Mouse (Mus musculus): ENCODE results near the gene Prok2. TPM values are rescaled to one million over a fixed set of nuclear protein-coding genes. Genes with fewer than 3 reads are reported as not detected.

Prok2 gene
- total and polyA plus RNA-seq, 2 experiments, result not detected

DNA sequence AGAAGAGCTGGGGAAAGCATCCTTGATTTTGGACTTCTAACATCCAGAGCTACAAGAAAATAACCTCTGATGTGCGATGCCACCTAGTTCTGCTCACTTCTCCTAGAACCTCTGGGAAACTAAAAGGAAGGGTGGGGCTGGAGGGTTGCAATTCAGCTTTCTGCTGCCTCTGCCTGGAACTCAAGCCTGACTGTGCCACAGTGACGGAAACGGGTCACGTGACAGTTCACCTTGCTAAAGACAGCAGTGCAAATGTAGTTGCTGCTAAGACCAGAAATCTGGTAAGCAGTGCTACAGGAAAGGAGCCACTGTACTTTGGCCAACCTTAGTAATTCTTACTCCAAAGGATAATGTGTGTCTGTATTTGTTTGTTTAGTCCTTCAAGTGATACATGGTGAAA, 3.7 kb upstream of the Prok2 start:
- no peak for TF ChIP-seq POLR2A (IDR thresholded peaks at IDR 0.05; ENCODE audit: extremely low read depth, insufficient read depth, low read length)
- TF ChIP-seq CTCF (IDR thresholded peaks at IDR 0.05; ENCODE audit: low read depth, low read length), result no peak
- DNase-seq (ENCODE audit: extremely low read depth, low read depth, low spot score), result no peak
- WGBS, result 85% methylated on average over 4 of the region's 4 CpGs
- Histone ChIP-seq H3K27me3 (ENCODE audit: control insufficient read depth, insufficient read depth, low read length) (peaks cover 10% of the 10 kb centered on the region), H3K36me3 (ENCODE audit: control insufficient read depth, insufficient read depth, low read length) (no peaks in the 10 kb centered on the region), H3K9ac (ENCODE audit: low read depth, low read length) (no peak overlapping the region), H3K4me3 (ENCODE audit: insufficient read depth, low read depth, low read length) (no peak overlapping the region), H3K27ac (replicated peaks; ENCODE audit: insufficient read depth, low read depth, low read length) (no peak overlapping the region), H3K4me1 (ENCODE audit: control insufficient read depth, insufficient read depth, low read length) (no peaks in the 10 kb centered on the region), H3K79me2 (ENCODE audit: control insufficient read depth, insufficient read depth, low read length) (no peaks in the 10 kb centered on the region)

- H3K27ac ChIP-seq (replicated peaks; ENCODE audit: insufficient read depth, low read depth, low read length), result no peak overlapping the region
- H3K27me3 ChIP-seq (ENCODE audit: control insufficient read depth, insufficient read depth, low read length), result peaks cover 10% of the 10 kb centered on the region
- no peak overlapping the region for H3K4me3 ChIP-seq (ENCODE audit: insufficient read depth, low read depth, low read length)
- no peaks in the 10 kb centered on the region for H3K79me2 ChIP-seq (ENCODE audit: control insufficient read depth, insufficient read depth, low read length)
- no peaks in the 10 kb centered on the region for H3K36me3 ChIP-seq (ENCODE audit: control insufficient read depth, insufficient read depth, low read length)
- TF ChIP-seq CTCF (IDR thresholded peaks at IDR 0.05; ENCODE audit: low read depth, low read length), result no peak
- 7% methylated on average over 22 of the region's 22 CpGs for whole genome bisulfite sequencing
- DNase-seq (ENCODE audit: extremely low read depth, low read depth, low spot score), result no peak
- H3K4me1 ChIP-seq (ENCODE audit: control insufficient read depth, insufficient read depth, low read length), result no peaks in the 10 kb centered on the region
- H3K9ac ChIP-seq (ENCODE audit: low read depth, low read length), result no peak overlapping the region
Observed at GRCm38 (mm10) chr6:99726576-99727303, 548 bp upstream of the Prok2 start.

GRCm38 (mm10) chr6:99722390-99722789, 3.8 kb downstream of the Prok2 start:
- WGBS, result 86% methylated on average over 9 of the region's 9 CpGs
- no peak overlapping the region for H3K9ac ChIP-seq (ENCODE audit: low read depth, low read length)
- H3K4me3 ChIP-seq (ENCODE audit: insufficient read depth, low read depth, low read length), result no peak overlapping the region
- peaks cover 10% of the 10 kb centered on the region for H3K27me3 ChIP-seq (ENCODE audit: control insufficient read depth, insufficient read depth, low read length)
- no peak overlapping the region for H3K27ac ChIP-seq (replicated peaks; ENCODE audit: insufficient read depth, low read depth, low read length)
- TF ChIP-seq POLR2A (IDR thresholded peaks at IDR 0.05; ENCODE audit: extremely low read depth, insufficient read depth, low read length) (no peak), CTCF (IDR thresholded peaks at IDR 0.05; ENCODE audit: low read depth, low read length) (no peak)
- no peaks in the 10 kb centered on the region for H3K79me2 ChIP-seq (ENCODE audit: control insufficient read depth, insufficient read depth, low read length)
- no peaks in the 10 kb centered on the region for H3K36me3 ChIP-seq (ENCODE audit: control insufficient read depth, insufficient read depth, low read length)
- no peak for DNase-seq (ENCODE audit: extremely low read depth, low read depth, low spot score)
- H3K4me1 ChIP-seq (ENCODE audit: control insufficient read depth, insufficient read depth, low read length), result no peaks in the 10 kb centered on the region

GRCm38 (mm10) chr6:99721032-99721431, 5.2 kb downstream of the Prok2 start:
- Histone ChIP-seq H3K27ac (replicated peaks; ENCODE audit: insufficient read depth, low read depth, low read length) (no peak overlapping the region), H3K9ac (ENCODE audit: low read depth, low read length) (no peak overlapping the region), H3K4me3 (ENCODE audit: insufficient read depth, low read depth, low read length) (no peak overlapping the region), H3K79me2 (ENCODE audit: control insufficient read depth, insufficient read depth, low read length) (no peaks in the 10 kb centered on the region), H3K27me3 (ENCODE audit: control insufficient read depth, insufficient read depth, low read length) (peaks cover 4% of the 10 kb centered on the region), H3K4me1 (ENCODE audit: control insufficient read depth, insufficient read depth, low read length) (no peaks in the 10 kb centered on the region), H3K36me3 (ENCODE audit: control insufficient read depth, insufficient read depth, low read length) (no peaks in the 10 kb centered on the region)
- 76% methylated on average over 9 of the region's 9 CpGs for whole genome bisulfite sequencing
- TF ChIP-seq POLR2A (IDR thresholded peaks at IDR 0.05; ENCODE audit: extremely low read depth, insufficient read depth, low read length) (no peak), CTCF (IDR thresholded peaks at IDR 0.05; ENCODE audit: low read depth, low read length) (no peak)
- DNase-seq (ENCODE audit: extremely low read depth, low read depth, low spot score), result no peak

DNA sequence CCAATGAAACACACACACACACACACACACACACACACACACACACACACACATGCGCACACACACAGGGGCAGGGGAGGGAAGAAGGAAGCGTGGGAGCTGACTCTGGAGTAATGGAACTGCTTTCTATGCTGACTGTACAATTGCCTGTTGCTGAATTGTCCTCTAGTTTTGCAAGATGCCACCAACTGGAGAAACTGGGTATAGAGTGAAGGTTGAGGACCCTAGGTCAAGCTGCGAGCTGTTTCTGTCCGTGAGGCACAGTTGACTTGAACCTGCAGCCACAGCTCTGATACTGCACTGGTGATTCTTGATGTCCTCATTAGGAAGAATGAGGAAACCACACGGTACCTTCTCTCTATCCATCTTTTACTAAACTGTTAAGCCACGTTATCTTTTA, 10.3 kb downstream of the Prok2 start:
- Histone ChIP-seq H3K36me3 (ENCODE audit: control insufficient read depth, insufficient read depth, low read length) (no peaks in the 10 kb centered on the region), H3K27me3 (ENCODE audit: control insufficient read depth, insufficient read depth, low read length) (0 out of 2 replicates have a peak, but pooled peaks cover 2% of the 10 kb centered on the region), H3K4me1 (ENCODE audit: control insufficient read depth, insufficient read depth, low read length) (no peaks in the 10 kb centered on the region), H3K27ac (replicated peaks; ENCODE audit: insufficient read depth, low read depth, low read length) (no peak overlapping the region), H3K79me2 (ENCODE audit: control insufficient read depth, insufficient read depth, low read length) (no peaks in the 10 kb centered on the region), H3K9ac (ENCODE audit: low read depth, low read length) (no peak overlapping the region), H3K4me3 (ENCODE audit: insufficient read depth, low read depth, low read length) (no peak overlapping the region)
- no peak for TF ChIP-seq CTCF (IDR thresholded peaks at IDR 0.05; ENCODE audit: low read depth, low read length)
- TF ChIP-seq POLR2A (IDR thresholded peaks at IDR 0.05; ENCODE audit: extremely low read depth, insufficient read depth, low read length), result no peak
- 53% methylated on average over 6 of the region's 6 CpGs for WGBS
- DNase-seq (ENCODE audit: extremely low read depth, low read depth, low spot score), result no peak

GRCm38 (mm10) chr6:99715191-99715590, 11.0 kb downstream of the Prok2 start:
- Histone ChIP-seq H3K27me3 (ENCODE audit: control insufficient read depth, insufficient read depth, low read length) (0 out of 2 replicates have a peak, but pooled peaks cover 2% of the 10 kb centered on the region), H3K9ac (ENCODE audit: low read depth, low read length) (no peak overlapping the region), H3K4me3 (ENCODE audit: insufficient read depth, low read depth, low read length) (no peak overlapping the region), H3K4me1 (ENCODE audit: control insufficient read depth, insufficient read depth, low read length) (no peaks in the 10 kb centered on the region), H3K27ac (replicated peaks; ENCODE audit: insufficient read depth, low read depth, low read length) (no peak overlapping the region), H3K36me3 (ENCODE audit: control insufficient read depth, insufficient read depth, low read length) (no peaks in the 10 kb centered on the region), H3K79me2 (ENCODE audit: control insufficient read depth, insufficient read depth, low read length) (no peaks in the 10 kb centered on the region)
- 63% methylated on average over 6 of the region's 6 CpGs for WGBS
- no peak for DNase-seq (ENCODE audit: extremely low read depth, low read depth, low spot score)
- no peak for TF ChIP-seq POLR2A (IDR thresholded peaks at IDR 0.05; ENCODE audit: extremely low read depth, insufficient read depth, low read length)
- no peak for TF ChIP-seq CTCF (IDR thresholded peaks at IDR 0.05; ENCODE audit: low read depth, low read length)

Data from liver, adult 2 months (tissue).